Mouse (Mus musculus) kidney, postnatal 0 days (tissue): ENCODE results near the gene Tmem171. TPM values are rescaled to one million over a fixed set of nuclear protein-coding genes. Genes with fewer than 3 reads are reported as not detected.
A peak's percentile ranks its signal among the peaks of the same experiment; 100 is the strongest.

Source experiments
- ATAC-seq: fragments of 200-750 bp; cut with Nextera tagmentation; replicated peaks from 2 replicates; pipeline ENCODE4 v1.8.0; 2017; ENCODE audit warnings: low read depth, moderate number of reproducible peaks, moderate TSS enrichment, moderate library complexity; ENCODE audit not compliant: low FRiP score
- DNase-seq: peaks from one replicate; pipeline ENCODE4 v3.0.0-alpha.2; 2016; ENCODE audit warnings: low spot score
- H3K27ac ChIP-seq: fragments of 300-500 bp; sonication (generic); 2 replicates; pipeline ENCODE4 v1.5.1; 2014; ENCODE audit warnings: mild to moderate bottlenecking
- H3K27me3 ChIP-seq: fragments of 300-500 bp; sonication (generic); 2 replicates; pipeline ENCODE4 v1.6.1; 2014; ENCODE audit warnings: low read length, mixed read lengths; ENCODE audit not compliant: insufficient read depth
- H3K36me3 ChIP-seq: fragments of 300-500 bp; sonication (generic); 2 replicates; pipeline ENCODE4 v1.6.1; 2014; ENCODE audit warnings: low read length, mixed read lengths; ENCODE audit not compliant: insufficient read depth
- H3K4me1 ChIP-seq: fragments of 300-500 bp; sonication (generic); replicated peaks from 2 replicates; pipeline ENCODE4 v1.6.1; 2014; ENCODE audit warnings: antibody characterized with exemption, low read length, mixed read lengths; ENCODE audit not compliant: insufficient read depth
- H3K4me2 ChIP-seq: fragments of 300-500 bp; sonication (generic); 2 replicates; pipeline ENCODE4 v1.6.1; 2014; ENCODE audit warnings: mild to moderate bottlenecking, low read length, moderate library complexity, mixed read lengths
- H3K4me3 ChIP-seq: fragments of 300-500 bp; sonication (generic); replicated peaks from 2 replicates; pipeline ENCODE4 v1.5.1; 2014; ENCODE audit warnings: low read depth, low read length
- H3K9ac ChIP-seq: fragments of 300-500 bp; sonication (generic); 2 replicates; pipeline ENCODE4 v1.6.1; 2014; ENCODE audit warnings: low read depth, low read length
- H3K9me3 ChIP-seq: fragments of 300-500 bp; sonication (generic); replicated peaks from 2 replicates; pipeline ENCODE4 v1.6.1; 2016; ENCODE audit warnings: low read length, inconsistent platforms, mixed read lengths
- CTCF ChIP-seq: IDR thresholded peaks from 2 replicates; pipeline ENCODE4 v1.5.1; 2016; ENCODE audit warnings: antibody characterized with exemption, low read depth, mild to moderate bottlenecking, moderate library complexity
- WGBS: fragments of 180-500 bp; shearing (Covaris S2); extraction: QIAGEN DNeasy Blood & Tissue Kit; methylation state at CpG from one replicate; pipeline ENCODE4 v1.1.7; 2014; 5-methylcytosine and 5-hydroxymethylcytosine counted together
- polyA plus RNA-seq: library from polyadenylated mRNA; unstranded; fragments of >200 nt; fragmentation: Nextera tagmentation; extraction: Ambion mirVana; gene quantifications from 2 replicates; pipeline ENCODE4 v1.2.1, GENCODE M21; 2015

Gene Tmem171
- polyA plus RNA-seq = 21.5 and 24.6 TPM in 2 replicates

GRCm38 (mm10) chr13:98694773-98695314 is at the start of gene Tmem171:
TSS of gene Tmem171 (minus strand) at chr13:98694834.
- DNase-seq = peak; percentile 31
- 5% methylated on average over 43 of the region's 44 CpGs for WGBS

GRCm38 (mm10) chr13:98743829-98744228 is 49.2 kb upstream of the Tmem171 start:
- Histone ChIP-seq H3K9ac (no peak overlapping the region), H3K27ac (no peak overlapping the region), H3K4me1 (no peaks in the 10 kb centered on the region), H3K36me3 (peaks cover 34% of the 10 kb centered on the region), H3K9me3 (no peaks in the 10 kb centered on the region), H3K4me2 (no peak overlapping the region), H3K4me3 (no peak overlapping the region), H3K27me3 (no peaks in the 10 kb centered on the region)
- DNase-seq (no peak), ATAC-seq (no peak)
- TF ChIP-seq CTCF = no peak

More at GRCm38 (mm10) chr13:98694773-98695314, at the start of gene Tmem171:
- Histone ChIP-seq H3K9ac (peak within 1 kb of the TSS; percentile 59), H3K4me2 (peak within 1 kb of the TSS; percentile 65), H3K9me3 (no peaks in the 10 kb centered on the region), H3K4me1 (peaks cover 11% of the 10 kb centered on the region), H3K36me3 (no peaks in the 10 kb centered on the region), H3K27me3 (no peaks in the 10 kb centered on the region), H3K4me3 (peak within 1 kb of the TSS; percentile 32), H3K27ac (peak within 1 kb of the TSS; percentile 77)
- no peak for TF ChIP-seq CTCF
- peak; percentile 89 for ATAC-seq

DNA sequence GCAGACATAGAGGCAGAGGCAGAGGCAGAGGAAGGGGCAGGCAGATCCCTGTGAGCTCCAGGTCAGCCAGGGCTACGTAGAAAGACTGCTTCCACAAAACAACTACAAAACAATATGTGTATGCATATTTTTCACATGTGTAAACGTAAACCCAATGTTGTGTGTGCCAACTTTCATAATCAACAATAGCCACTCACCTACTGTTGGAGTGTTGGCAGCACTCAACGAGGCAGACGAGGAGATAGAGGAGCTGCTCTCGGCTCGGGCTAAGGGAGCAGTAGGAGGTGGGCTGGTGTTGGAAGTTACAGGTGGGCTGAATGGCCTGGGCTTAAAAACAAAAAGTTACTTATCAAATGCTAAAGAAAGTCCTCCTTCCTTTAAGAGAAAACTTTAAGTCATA is 48.6 kb upstream of the Tmem171 start:
- TF ChIP-seq CTCF = no peak
- Histone ChIP-seq H3K4me1 (no peaks in the 10 kb centered on the region), H3K4me3 (no peak overlapping the region), H3K4me2 (no peak overlapping the region), H3K27me3 (no peaks in the 10 kb centered on the region), H3K36me3 (peaks cover 37% of the 10 kb centered on the region), H3K27ac (no peak overlapping the region), H3K9ac (no peak overlapping the region), H3K9me3 (no peaks in the 10 kb centered on the region)
- WGBS = 93% methylated on average over 6 of the region's 6 CpGs
- DNase-seq (no peak), ATAC-seq (no peak)

DNA sequence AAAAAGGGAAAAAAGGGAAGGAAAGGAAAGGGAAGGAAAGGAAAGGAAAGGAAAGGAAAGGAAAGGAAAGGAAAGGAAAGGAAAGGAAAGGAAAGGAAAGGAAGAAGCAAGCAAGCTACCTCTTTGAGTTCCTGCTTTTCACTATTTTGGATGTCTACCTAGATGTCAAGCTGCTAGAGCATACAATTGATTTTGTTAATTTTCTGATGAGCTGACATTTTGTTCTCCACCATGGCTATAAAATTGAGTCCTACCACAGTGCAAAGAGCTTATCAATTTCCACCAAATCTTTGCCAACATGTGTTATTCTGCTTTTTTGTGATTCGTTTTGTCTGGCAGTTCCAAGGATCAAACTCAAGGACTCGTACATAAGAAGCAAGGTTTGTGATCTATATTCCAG is 43.6 kb upstream of the Tmem171 start:
- H3K4me1 ChIP-seq = no peaks in the 10 kb centered on the region
- H3K36me3 ChIP-seq = peaks cover 31% of the 10 kb centered on the region
- DNase-seq = no peak
- 93% methylated on average over 2 of the region's 2 CpGs for WGBS
- ATAC-seq = no peak
- H3K27ac ChIP-seq = no peak overlapping the region
- no peak for TF ChIP-seq CTCF
- H3K27me3 ChIP-seq = no peaks in the 10 kb centered on the region
- no peaks in the 10 kb centered on the region for H3K9me3 ChIP-seq
- no peak overlapping the region for H3K4me2 ChIP-seq
- H3K9ac ChIP-seq = no peak overlapping the region
- H3K4me3 ChIP-seq = no peak overlapping the region

- Histone ChIP-seq H3K4me1 (no peaks in the 10 kb centered on the region), H3K9ac (no peak overlapping the region), H3K4me3 (no peak overlapping the region), H3K36me3 (peaks cover 27% of the 10 kb centered on the region), H3K4me2 (no peak overlapping the region), H3K27me3 (no peaks in the 10 kb centered on the region), H3K9me3 (no peaks in the 10 kb centered on the region), H3K27ac (no peak overlapping the region)
- DNase-seq (no peak), ATAC-seq (no peak)
- 58% methylated on average over 3 of the region's 3 CpGs for WGBS
- TF ChIP-seq CTCF = no peak
These were observed 38.7 kb upstream of the Tmem171 start for GRCm38 (mm10) chr13:98733292-98733691.

GRCm38 (mm10) chr13:98729271-98730062 is 34.8 kb upstream of the Tmem171 start:
- H3K36me3 ChIP-seq = peaks cover 27% of the 10 kb centered on the region
- DNase-seq = peak; percentile 75
- 36% methylated on average over 1 of the region's 1 CpGs for WGBS

More at GRCm38 (mm10) chr13:98729271-98730062, 34.8 kb upstream of the Tmem171 start:
- peak; percentile 70 for TF ChIP-seq CTCF
- ATAC-seq = no peak
- no peak overlapping the region for H3K4me3 ChIP-seq
- H3K27me3 ChIP-seq = no peaks in the 10 kb centered on the region
- H3K27ac ChIP-seq = no peak overlapping the region
- H3K9ac ChIP-seq = no peak overlapping the region
- H3K4me1 ChIP-seq = no peaks in the 10 kb centered on the region
- H3K4me2 ChIP-seq = no peak overlapping the region
- H3K9me3 ChIP-seq = no peaks in the 10 kb centered on the region
